Mouse (Mus musculus) forebrain, embryonic 13.5 days (tissue): ENCODE measurements around the gene Tmem123. TPM values are rescaled to one million over a fixed set of nuclear protein-coding genes. Genes with fewer than 3 reads are reported as not detected.

Experiments used
- ATAC-seq: fragments of 200-750 bp; cut with Nextera tagmentation; 2 replicates; pipeline ENCODE4 v1.8.0; 2017
- H3K27ac ChIP-seq: fragments of 300-500 bp; sonication (generic); 2 replicates; pipeline ENCODE4 v1.5.1; 2015; ENCODE audit warnings: inconsistent platforms, mild to moderate bottlenecking, moderate library complexity
- H3K27me3 ChIP-seq: fragments of 300-500 bp; sonication (generic); 2 replicates; pipeline ENCODE4 v1.6.1; 2015; ENCODE audit warnings: mild to moderate bottlenecking, inconsistent platforms
- H3K36me3 ChIP-seq: fragments of 300-500 bp; sonication (generic); 2 replicates; pipeline ENCODE4 v1.6.1; 2015; ENCODE audit warnings: mild to moderate bottlenecking, inconsistent platforms; ENCODE audit not compliant: poor library complexity, severe bottlenecking
- H3K4me1 ChIP-seq: fragments of 300-500 bp; sonication (generic); 2 replicates; pipeline ENCODE4 v1.6.1; 2015; ENCODE audit warnings: inconsistent platforms
- H3K4me2 ChIP-seq: fragments of 300-500 bp; sonication (generic); 2 replicates; pipeline ENCODE4 v1.6.1; 2015; ENCODE audit warnings: inconsistent platforms, mild to moderate bottlenecking, moderate library complexity
- H3K4me3 ChIP-seq: fragments of 300-500 bp; sonication (generic); 2 replicates; pipeline ENCODE4 v1.5.1; 2015; ENCODE audit warnings: mild to moderate bottlenecking, inconsistent platforms
- H3K9ac ChIP-seq: fragments of 300-500 bp; sonication (generic); 2 replicates; pipeline ENCODE4 v1.6.1; 2015; ENCODE audit warnings: mild to moderate bottlenecking, inconsistent platforms
- H3K9me3 ChIP-seq: fragments of 300-500 bp; sonication (generic); replicated peaks from 2 replicates; pipeline ENCODE4 v1.6.1; 2016; ENCODE audit warnings: inconsistent platforms
- WGBS: fragments of 180-500 bp; shearing (Covaris S2); methylation state at CpG from one replicate; pipeline ENCODE4 v1.1.7; 2015; 5-methylcytosine and 5-hydroxymethylcytosine counted together
- polyA plus RNA-seq: library from polyadenylated mRNA; unstranded; fragments of >200 nt; fragmentation: Nextera tagmentation; extraction: Ambion mirVana; gene quantifications from 2 replicates; pipeline ENCODE4 v1.2.1, GENCODE M21; 2015

Tmem123 gene
- polyA plus RNA-seq, 1 experiment from 2014 or later, result 48.9 TPM

GRCm38 (mm10) chr9:7764463-7764871 is 626 bp downstream of the Tmem123 start:
- Histone ChIP-seq H3K4me1 (peaks cover 39% of the 10 kb centered on the region), H3K9me3 (no peaks in the 10 kb centered on the region), H3K4me3 (peak overlapping the region; percentile 77), H3K36me3 (peaks cover 4% of the 10 kb centered on the region), H3K27ac (peak overlapping the region; percentile 63; the same call in 1 of the 2 replicates), H3K4me2 (peak overlapping the region; percentile 81), H3K9ac (peak overlapping the region; percentile 78), H3K27me3 (peaks cover 17% of the 10 kb centered on the region)
- WGBS, result under 1% methylated on average over 14 of the region's 14 CpGs
- peak; percentile 31 for ATAC-seq

- 63% methylated on average over 3 of the region's 3 CpGs for WGBS
- Histone ChIP-seq H3K36me3 (peaks cover 12% of the 10 kb centered on the region), H3K9ac (peak overlapping the region; percentile 78), H3K4me3 (peak overlapping the region; percentile 77), H3K9me3 (no peaks in the 10 kb centered on the region), H3K27ac (no peak overlapping the region), H3K4me1 (peaks cover 39% of the 10 kb centered on the region), H3K4me2 (peak overlapping the region; percentile 81), H3K27me3 (peaks cover 17% of the 10 kb centered on the region)
- no peak for ATAC-seq
Measured at GRCm38 (mm10) chr9:7765236-7765635, 1.4 kb downstream of the Tmem123 start.

DNA sequence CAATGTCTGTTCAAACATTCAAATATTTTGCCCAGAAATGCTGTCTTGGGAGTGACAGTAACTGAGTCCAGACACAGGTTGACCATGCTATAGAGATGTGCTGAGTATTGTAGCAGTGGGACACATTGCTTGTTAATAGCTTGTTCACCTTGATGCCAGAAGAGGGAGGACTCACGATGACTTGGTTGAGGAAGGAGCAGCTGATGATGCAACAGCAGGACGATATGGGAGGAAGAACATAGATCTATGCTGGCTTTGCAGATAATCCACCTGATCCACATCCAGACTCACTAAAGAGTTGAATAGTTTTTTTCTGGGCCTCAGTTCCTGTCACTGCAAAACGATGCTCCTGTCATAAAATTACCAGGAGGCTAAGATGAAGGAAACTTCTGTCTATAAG is 2.7 kb downstream of the Tmem123 start:
- Histone ChIP-seq H3K27me3 (peaks cover 16% of the 10 kb centered on the region), H3K9me3 (no peaks in the 10 kb centered on the region), H3K9ac (no peak overlapping the region), H3K4me3 (no peak overlapping the region), H3K27ac (no peak overlapping the region), H3K36me3 (peaks cover 14% of the 10 kb centered on the region), H3K4me1 (peaks cover 39% of the 10 kb centered on the region), H3K4me2 (peak overlapping the region; percentile 24)
- 84% methylated on average over 3 of the region's 3 CpGs for WGBS
- ATAC-seq, result no peak

DNA sequence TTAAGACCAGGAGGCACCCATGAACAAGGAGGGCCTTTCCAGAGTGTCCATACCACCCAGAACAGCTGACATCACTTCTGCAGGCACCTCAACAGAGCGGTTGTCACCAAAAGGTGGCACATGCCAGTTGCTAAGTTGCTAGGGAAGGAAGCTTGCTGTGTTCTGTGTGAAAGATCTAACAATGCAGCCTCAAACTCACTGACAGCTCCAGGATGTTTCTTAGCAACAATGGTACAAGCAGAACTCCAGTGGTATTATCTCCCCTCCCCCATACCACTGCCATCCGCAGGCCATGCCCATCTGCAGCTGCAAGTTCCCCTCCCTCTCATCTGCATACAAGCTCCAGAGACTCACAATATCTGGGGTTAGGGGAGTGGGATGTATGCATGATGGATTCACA is 3.7 kb downstream of the Tmem123 start:
- Histone ChIP-seq H3K4me1 (peaks cover 39% of the 10 kb centered on the region), H3K4me2 (peak overlapping the region; percentile 24; the same call in 1 of the 2 replicates), H3K9ac (no peak overlapping the region), H3K36me3 (peaks cover 21% of the 10 kb centered on the region), H3K27ac (peak overlapping the region; percentile 35; the same call in 1 of the 2 replicates), H3K9me3 (no peaks in the 10 kb centered on the region), H3K27me3 (peaks cover 6% of the 10 kb centered on the region), H3K4me3 (no peak overlapping the region)
- 22% methylated on average over 2 of the region's 2 CpGs for WGBS
- 0 out of 2 replicates have a peak, but pooled peaks have one; percentile 17 for ATAC-seq

DNA sequence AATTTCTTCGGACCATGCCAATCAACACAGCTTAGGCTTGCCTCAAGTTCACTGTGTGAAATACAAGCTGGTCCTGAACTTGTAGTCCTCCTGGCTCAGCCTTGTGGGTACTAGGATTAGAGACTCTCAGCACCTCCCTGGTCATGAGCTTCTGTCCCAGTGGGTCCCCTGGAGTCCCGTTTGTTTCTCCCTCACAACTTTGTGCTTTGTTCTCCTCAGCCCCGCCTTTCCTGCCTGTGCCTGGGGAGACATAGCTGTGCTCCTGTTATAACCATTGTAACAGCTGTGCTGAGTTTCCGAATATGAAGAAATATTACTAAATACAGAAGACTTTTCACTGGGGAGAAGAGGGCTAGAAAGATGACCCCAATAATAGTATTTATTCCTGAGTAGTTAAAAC is 5.2 kb downstream of the Tmem123 start:
- Histone ChIP-seq H3K27me3 (no peaks in the 10 kb centered on the region), H3K4me1 (peaks cover 39% of the 10 kb centered on the region), H3K9ac (no peak overlapping the region), H3K4me3 (no peak overlapping the region), H3K36me3 (peaks cover 35% of the 10 kb centered on the region), H3K27ac (no peak overlapping the region), H3K4me2 (no peak overlapping the region), H3K9me3 (no peaks in the 10 kb centered on the region)
- WGBS, result 70% methylated on average over 4 of the region's 4 CpGs
- ATAC-seq, result no peak

DNA sequence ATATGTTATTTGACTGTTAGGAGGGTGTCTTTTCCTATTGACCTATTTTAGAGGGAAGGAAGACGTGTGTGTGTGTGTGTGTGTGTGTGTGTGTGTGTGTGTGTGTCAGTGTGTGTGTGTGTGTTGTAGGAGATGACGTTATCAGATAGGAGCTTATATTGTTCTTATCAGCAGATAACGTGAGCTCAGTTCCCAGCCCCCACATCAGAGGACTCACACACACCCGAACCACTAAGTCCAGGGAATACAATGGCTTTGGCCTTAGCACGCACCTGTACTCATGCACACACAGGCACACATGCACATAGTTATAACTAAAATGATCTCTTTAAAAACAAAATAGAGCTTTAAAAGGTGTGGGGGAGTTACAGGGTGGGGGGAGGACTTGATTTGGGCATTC is 5.7 kb downstream of the Tmem123 start:
- ATAC-seq, result no peak
- H3K27ac ChIP-seq, result no peak overlapping the region
- no peaks in the 10 kb centered on the region for H3K9me3 ChIP-seq
- no peak overlapping the region for H3K4me2 ChIP-seq
- no peak overlapping the region for H3K4me3 ChIP-seq
- no peaks in the 10 kb centered on the region for H3K27me3 ChIP-seq
- 91% methylated on average over 5 of the region's 5 CpGs for WGBS
- no peak overlapping the region for H3K9ac ChIP-seq
- peaks cover 38% of the 10 kb centered on the region for H3K4me1 ChIP-seq
- peaks cover 38% of the 10 kb centered on the region for H3K36me3 ChIP-seq

GRCm38 (mm10) chr9:7772361-7772760 is 8.5 kb downstream of the Tmem123 start:
- 84% methylated on average over 2 of the region's 2 CpGs for WGBS
- H3K27me3 ChIP-seq, result no peaks in the 10 kb centered on the region
- H3K36me3 ChIP-seq, result peaks cover 46% of the 10 kb centered on the region
- H3K9ac ChIP-seq, result no peak overlapping the region
- H3K4me2 ChIP-seq, result no peak overlapping the region
- H3K4me3 ChIP-seq, result no peak overlapping the region
- no peaks in the 10 kb centered on the region for H3K9me3 ChIP-seq
- ATAC-seq, result no peak
- H3K4me1 ChIP-seq, result peaks cover 10% of the 10 kb centered on the region
- peak overlapping the region; percentile 14; the same call in 1 of the 2 replicates for H3K27ac ChIP-seq

- 67% methylated on average over 4 of the region's 4 CpGs for WGBS
- H3K9me3 ChIP-seq, result no peaks in the 10 kb centered on the region
- H3K27ac ChIP-seq, result no peak overlapping the region
- H3K4me2 ChIP-seq, result no peak overlapping the region
- H3K36me3 ChIP-seq, result peaks cover 46% of the 10 kb centered on the region
- ATAC-seq, result no peak; the same call in 1 of the 2 replicates
- H3K27me3 ChIP-seq, result no peaks in the 10 kb centered on the region
- peaks cover 4% of the 10 kb centered on the region for H3K4me1 ChIP-seq
- H3K9ac ChIP-seq, result no peak overlapping the region
- H3K4me3 ChIP-seq, result no peak overlapping the region
Measured at GRCm38 (mm10) chr9:7772773-7773454, 9.1 kb downstream of the Tmem123 start.

- Histone ChIP-seq H3K9me3 (no peaks in the 10 kb centered on the region), H3K4me1 (no peaks in the 10 kb centered on the region), H3K4me3 (no peak overlapping the region), H3K27ac (no peak overlapping the region), H3K4me2 (no peak overlapping the region), H3K27me3 (no peaks in the 10 kb centered on the region), H3K36me3 (peaks cover 46% of the 10 kb centered on the region), H3K9ac (no peak overlapping the region)
- WGBS, result 94% methylated on average over 5 of the region's 5 CpGs
- no peak for ATAC-seq
Measured at GRCm38 (mm10) chr9:7773686-7774085, 9.8 kb downstream of the Tmem123 start.

DNA sequence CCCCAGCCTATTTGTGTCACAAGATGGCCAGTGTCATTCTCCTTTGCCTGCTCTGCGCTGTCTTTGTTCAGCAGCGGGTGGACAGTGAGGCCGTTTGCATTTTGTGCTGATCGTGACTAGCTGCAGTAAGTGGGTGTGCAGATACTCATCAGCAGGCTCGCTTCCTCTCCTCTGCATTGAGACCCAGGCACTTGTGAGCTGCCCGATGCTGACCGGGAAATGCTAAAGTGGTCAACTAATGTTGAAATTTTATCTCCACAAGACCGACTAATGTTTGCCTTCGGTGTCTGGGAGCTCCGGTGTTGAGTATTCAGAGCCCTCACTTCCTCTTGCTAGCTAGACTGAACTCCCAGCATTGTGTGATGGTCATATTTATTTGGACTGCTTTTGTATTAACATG is 10.7 kb downstream of the Tmem123 start:
- H3K27ac ChIP-seq, result no peak overlapping the region
- no peak for ATAC-seq
- H3K36me3 ChIP-seq, result peaks cover 44% of the 10 kb centered on the region
- no peak overlapping the region for H3K4me2 ChIP-seq
- no peak overlapping the region for H3K9ac ChIP-seq
- H3K27me3 ChIP-seq, result no peaks in the 10 kb centered on the region
- 92% methylated on average over 10 of the region's 10 CpGs for WGBS
- no peaks in the 10 kb centered on the region for H3K9me3 ChIP-seq
- no peaks in the 10 kb centered on the region for H3K4me1 ChIP-seq
- H3K4me3 ChIP-seq, result no peak overlapping the region

- WGBS, result 88% methylated on average over 2 of the region's 2 CpGs
- H3K4me1 ChIP-seq, result no peaks in the 10 kb centered on the region
- H3K27me3 ChIP-seq, result no peaks in the 10 kb centered on the region
- no peak overlapping the region for H3K9ac ChIP-seq
- peaks cover 39% of the 10 kb centered on the region for H3K36me3 ChIP-seq
- H3K9me3 ChIP-seq, result no peaks in the 10 kb centered on the region
- no peak overlapping the region for H3K4me3 ChIP-seq
- no peak for ATAC-seq
- no peak overlapping the region for H3K27ac ChIP-seq
- H3K4me2 ChIP-seq, result no peak overlapping the region
Measured at GRCm38 (mm10) chr9:7775011-7775410, 11.2 kb downstream of the Tmem123 start.

- Histone ChIP-seq H3K9me3 (no peaks in the 10 kb centered on the region), H3K9ac (no peak overlapping the region), H3K4me3 (no peak overlapping the region), H3K4me2 (no peak overlapping the region), H3K4me1 (no peaks in the 10 kb centered on the region), H3K27ac (no peak overlapping the region), H3K27me3 (no peaks in the 10 kb centered on the region), H3K36me3 (peaks cover 35% of the 10 kb centered on the region)
- no peak for ATAC-seq
- WGBS, result 89% methylated on average over 3 of the region's 3 CpGs
Measured at GRCm38 (mm10) chr9:7775986-7776385, 12.1 kb downstream of the Tmem123 start.

DNA sequence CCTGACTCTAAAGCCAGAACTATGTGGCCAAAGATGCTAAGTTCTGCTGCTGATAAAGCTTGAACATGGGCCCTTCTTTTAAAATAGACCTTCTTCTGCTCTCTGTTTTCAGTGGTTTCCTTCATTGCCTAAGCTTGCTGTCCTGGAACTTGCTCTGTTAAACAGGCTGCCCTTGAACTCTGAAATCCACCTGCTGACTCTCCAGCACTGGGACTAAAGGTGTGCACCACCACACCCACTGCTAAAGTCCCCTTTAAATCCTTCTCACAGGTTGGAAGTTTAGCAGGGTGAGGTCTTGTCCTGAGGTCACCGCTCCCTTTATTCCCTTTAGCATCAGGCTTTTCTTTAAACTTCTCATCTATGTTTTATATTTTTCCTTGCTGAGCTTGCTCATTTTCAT is 13.1 kb downstream of the Tmem123 start:
- 100% methylated on average over 1 of the region's 1 CpGs for WGBS
- no peak overlapping the region for H3K27ac ChIP-seq
- no peak overlapping the region for H3K4me2 ChIP-seq
- H3K4me1 ChIP-seq, result no peaks in the 10 kb centered on the region
- H3K4me3 ChIP-seq, result no peak overlapping the region
- peaks cover 44% of the 10 kb centered on the region for H3K36me3 ChIP-seq
- ATAC-seq, result no peak
- H3K27me3 ChIP-seq, result no peaks in the 10 kb centered on the region
- no peaks in the 10 kb centered on the region for H3K9me3 ChIP-seq
- no peak overlapping the region for H3K9ac ChIP-seq
